Mouse (Mus musculus): ENCODE data around the gene Pcsk6.

Pcsk6 gene

DNA sequence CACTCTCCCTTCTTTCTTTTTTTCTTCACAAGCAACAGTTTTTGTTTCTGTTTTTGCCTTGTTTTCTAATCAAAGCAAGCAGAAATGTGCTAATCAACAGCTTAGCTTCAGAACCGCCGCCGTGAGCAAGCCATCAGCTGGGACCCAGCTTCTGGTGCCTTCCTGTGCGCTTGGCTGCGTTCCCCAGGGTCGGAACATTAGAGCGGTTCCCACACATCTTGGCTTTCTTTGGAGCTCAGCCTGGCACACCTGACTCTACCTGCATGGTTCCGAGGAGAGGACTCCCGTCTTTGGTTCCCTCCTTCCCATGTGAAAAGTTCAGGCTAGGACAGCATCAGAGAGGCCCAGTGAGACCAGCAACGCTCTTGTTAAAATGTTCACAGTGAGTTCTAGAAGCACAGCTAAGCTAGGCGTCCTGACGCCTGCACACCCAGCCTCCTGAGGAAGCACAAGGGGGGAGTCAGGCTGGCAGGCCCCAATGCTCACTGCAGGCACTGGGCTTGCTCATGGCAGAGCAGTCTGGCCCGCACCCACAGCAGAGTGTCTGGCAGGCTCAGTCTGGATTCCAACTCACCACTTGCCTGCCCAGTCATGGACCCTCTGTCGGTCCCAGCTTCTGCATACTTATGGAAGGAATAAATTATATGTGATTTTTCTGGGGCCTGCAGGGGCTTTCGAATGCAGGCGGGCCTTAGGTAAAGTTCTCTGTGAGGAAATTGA is 139.7 kb downstream of the Pcsk6 start:
- no peak for DNase-seq (ENCODE audit: low spot score in 2 of 2)

GRCm38 (mm10) chr7:66001797-66002196 is 140.3 kb downstream of the Pcsk6 start:
- no peak for DNase-seq (ENCODE audit: low spot score in 2 of 2)

- no peak for DNase-seq (ENCODE audit: low spot score in 2 of 2)
Measured at GRCm38 (mm10) chr7:66003447-66003846, 141.9 kb downstream of the Pcsk6 start.

DNA sequence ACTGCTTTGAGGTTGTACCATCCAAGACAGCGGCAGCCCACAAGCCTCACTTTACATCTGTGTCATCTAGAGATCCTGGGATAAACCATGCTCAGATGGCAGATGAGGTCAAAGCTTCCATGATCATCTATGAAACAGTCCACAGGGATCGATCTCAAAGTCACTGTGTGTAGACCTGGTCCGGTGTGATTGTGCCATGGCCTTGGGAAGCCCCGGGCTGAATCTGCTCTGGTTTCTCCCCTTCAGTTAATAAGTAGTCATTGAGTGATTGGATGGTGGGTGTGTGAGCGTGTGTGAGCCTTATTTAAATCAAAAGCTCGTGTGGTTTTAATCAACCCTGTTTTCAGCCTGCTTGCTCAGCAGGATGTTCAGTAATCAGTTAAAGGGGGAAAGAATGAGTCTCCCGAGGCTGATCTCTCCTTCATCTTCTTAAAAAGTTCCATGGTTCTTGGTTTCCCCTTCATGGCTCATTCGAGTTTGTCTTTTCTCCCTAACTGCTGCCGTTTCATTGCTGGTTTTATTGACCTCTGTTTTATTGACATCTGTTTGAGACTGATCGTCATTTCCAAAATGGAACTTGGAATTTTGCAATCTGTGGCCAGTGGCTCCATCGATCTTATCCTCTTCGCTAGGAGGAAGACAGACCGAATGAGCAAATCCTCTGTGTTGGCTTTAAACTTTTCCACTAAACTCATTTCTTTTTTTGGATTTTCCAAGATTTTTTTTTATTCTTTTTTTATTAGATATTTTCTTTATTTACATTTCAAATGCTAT is 142.5 kb downstream of the Pcsk6 start:
- DNase-seq (ENCODE audit: low spot score in 2 of 2) = no peak

GRCm38 (mm10) chr7:66005066-66005465 is 143.5 kb downstream of the Pcsk6 start:
- no peak for DNase-seq (ENCODE audit: low spot score in 2 of 2)

DNA sequence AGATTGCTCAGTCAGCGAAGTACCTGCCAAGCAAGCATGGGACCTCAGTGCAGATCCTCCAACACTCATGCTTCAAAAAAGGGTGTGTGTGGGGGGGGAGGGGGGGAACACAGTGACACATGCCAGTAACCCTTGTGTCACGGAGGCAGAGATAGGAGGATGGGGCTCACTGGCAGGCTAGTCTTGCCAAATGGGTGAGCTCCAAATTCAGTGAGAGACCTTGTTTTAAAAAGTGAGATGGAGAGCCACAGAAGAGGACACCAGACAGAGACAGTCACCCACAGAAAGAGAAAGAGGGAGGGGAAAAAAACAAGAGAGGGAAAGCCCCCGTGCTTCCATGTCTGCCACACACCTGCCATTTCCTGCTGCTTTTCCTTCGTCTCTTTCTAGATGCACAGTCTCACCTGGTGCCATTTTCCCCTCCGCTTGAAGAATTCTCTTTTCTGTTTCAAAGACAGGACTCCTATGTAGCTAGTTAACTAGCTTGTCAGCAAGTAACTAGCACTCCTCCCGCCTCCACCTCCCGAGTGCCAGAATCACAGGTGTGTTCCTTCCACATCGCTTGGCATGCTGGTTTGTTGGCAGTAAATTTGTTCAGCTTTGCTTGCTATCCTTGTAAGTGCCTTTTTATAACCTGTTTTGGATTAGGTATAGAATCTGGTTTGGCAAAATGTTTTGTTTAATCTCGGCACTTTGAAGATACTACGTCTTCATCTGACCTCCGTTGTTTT is 146.8 kb downstream of the Pcsk6 start:
- no peak for DNase-seq (ENCODE audit: low spot score in 2 of 2)

GRCm38 (mm10) chr7:66008892-66009273 is 147.3 kb downstream of the Pcsk6 start:
- DNase-seq (ENCODE audit: low spot score in 2 of 2) = no peak

GRCm38 (mm10) chr7:66010518-66010917 is 149.0 kb downstream of the Pcsk6 start:
- DNase-seq (ENCODE audit: low spot score in 2 of 2) = no peak

GRCm38 (mm10) chr7:66027747-66028146 is 166.2 kb downstream of the Pcsk6 start:
- DNase-seq (ENCODE audit: low spot score in 2 of 2) = no peak

DNA sequence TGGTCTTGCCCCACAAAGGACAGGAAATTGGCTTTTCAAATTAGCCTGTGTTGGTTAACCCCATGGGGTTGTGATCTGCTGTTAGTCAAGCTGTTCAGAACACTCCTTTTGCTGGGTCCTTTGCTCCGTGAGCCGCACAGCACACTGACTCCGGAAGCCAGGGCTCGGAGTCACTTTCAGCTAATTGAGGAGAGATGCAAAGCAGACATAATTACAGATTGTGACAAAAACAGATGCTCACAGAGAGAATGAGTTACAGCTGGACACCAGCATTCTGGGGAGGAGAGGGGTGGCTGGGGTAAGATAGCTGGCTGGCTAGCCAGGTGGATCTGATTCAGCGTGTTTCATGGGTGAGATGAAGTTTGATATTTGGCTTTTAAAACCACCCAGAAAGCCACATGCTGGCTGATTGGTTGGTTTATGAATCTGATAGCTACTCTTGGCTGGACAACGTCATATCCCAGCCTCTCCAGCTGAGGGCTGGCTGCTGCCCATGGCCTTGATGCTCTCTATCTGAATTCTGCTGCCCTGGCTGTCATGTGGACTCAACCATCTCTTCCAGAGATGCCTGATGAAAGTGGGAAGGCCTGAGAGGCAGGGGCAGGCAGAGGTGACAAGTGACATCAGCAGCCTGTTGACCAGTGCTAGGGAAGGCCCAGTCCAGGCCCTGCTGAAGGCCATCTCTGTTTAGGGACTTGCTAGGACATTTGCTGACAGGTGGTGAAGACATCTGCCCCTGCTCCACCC is 167.4 kb downstream of the Pcsk6 start:
- no peak for DNase-seq (ENCODE audit: low spot score in 2 of 2)

GRCm38 (mm10) chr7:66036809-66037208 is 175.3 kb downstream of the Pcsk6 start:
- no peak for DNase-seq (ENCODE audit: low spot score in 2 of 2)

GRCm38 (mm10) chr7:66038261-66038660 is 176.7 kb downstream of the Pcsk6 start:
- DNase-seq (ENCODE audit: low spot score in 2 of 2) = no peak

GRCm38 (mm10) chr7:66038730-66039129 is 177.2 kb downstream of the Pcsk6 start:
- no peak for DNase-seq (ENCODE audit: low spot score in 2 of 2)

- DNase-seq (ENCODE audit: low spot score in 2 of 2) = no peak
Measured at GRCm38 (mm10) chr7:66040026-66040814, 178.7 kb downstream of the Pcsk6 start.

DNA sequence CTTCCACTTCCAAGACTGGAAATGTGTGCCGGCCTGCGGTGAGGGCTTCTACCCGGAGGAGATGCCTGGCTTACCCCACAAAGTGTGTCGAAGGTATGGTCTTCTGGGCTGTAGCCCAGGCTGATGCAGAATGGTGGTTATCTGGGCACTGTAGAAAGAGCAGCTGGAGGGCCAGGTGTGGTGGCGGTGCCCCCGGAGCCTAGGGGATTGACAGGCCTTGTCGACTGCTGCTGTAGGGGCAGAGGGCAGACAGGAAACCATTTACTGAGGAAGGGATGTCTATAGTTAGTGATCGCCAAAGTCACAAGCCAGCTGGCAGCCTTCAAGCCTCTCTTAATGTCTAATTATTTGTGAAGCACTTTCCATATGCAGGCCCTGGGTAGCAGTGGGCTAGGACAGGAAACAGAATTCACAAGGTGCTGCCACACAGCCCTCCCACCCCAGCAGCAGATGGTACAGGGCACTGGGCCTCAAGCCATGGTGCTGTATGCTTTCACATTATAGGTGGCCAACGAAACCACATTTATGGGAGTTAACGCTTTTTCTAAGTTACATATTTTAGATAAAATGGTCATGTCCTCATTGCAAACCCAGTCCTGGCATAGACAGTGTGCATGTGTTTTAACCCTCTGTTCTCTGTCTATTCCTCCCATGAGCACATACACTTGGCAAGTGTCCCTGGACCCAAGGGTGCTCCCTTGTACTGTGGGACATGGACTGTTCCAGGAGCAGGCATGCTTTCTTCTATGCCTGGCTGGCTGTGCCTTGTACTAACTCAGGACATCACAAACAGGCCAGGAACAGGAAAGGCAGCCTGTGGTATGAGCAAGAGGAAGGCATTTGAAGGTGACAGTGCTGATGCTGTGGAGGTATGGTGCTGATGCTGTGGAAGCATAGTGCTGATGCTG is 182.3 kb downstream of the Pcsk6 start, which contains the start of gene Gm45213:
Gene Gm45213 (plus strand): TSS at position 51 of the 908 bp plus-strand sequence.
- DNase-seq (ENCODE audit: low spot score in 2 of 2) = no peak

DNA sequence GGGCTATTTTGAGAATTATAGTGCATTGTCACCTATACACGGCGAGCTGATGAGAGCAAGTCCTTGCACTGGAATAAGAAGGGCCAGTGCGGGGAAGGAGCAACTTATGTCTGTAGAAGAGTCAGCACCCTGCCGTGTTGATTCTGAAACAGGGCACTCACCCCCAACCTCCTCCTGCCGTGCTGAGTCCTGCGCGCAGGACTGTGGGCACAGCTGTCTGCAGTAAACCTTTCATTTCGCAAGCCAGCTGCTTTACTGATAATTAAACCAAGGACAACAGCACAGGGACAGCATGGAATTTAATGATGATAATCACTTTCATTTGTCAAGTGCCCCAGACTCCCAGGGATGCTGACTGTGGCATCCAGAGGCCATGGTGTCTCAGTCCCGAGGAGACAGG is 183.1 kb downstream of the Pcsk6 start:
- DNase-seq (ENCODE audit: low spot score in 2 of 2) = no peak

- peak in 1 of 2 experiments; percentile 11 for DNase-seq (ENCODE audit: low spot score in 2 of 2)
Measured at GRCm38 (mm10) chr7:66046921-66047918, 185.7 kb downstream of the Pcsk6 start.

DNA sequence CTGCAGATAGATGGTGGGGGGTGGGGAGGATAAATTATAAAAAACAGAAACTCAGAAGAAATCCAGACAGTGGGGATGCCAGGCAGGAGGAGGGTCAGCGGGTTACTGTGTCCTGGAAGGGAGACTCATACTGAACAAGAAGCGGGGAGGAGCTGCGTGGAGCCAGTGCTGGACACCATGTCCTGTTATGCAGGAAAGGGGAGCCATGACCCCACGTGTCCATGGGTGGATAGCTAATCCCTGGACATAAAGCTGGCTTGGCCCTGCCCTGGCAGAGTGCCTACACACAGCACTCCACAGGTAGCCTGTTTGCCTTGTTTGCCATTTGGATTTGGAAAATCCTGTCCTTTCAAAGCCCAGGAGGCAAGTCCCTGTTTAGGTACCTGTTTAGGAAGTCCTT is 186.4 kb downstream of the Pcsk6 start:
- DNase-seq (ENCODE audit: low spot score in 2 of 2) = no peak
